Mouse (Mus musculus) lung, embryonic 15.5 days (tissue): ENCODE measurements around the gene Dock9. TPM values are rescaled to one million over a fixed set of nuclear protein-coding genes. Genes with fewer than 3 reads are reported as not detected.
"Not testable (repeated sequence)": the region's sequence is repeated elsewhere in the genome, so short reads cannot be mapped to it uniquely, and the experiment has no call there.

Experiments
- ATAC-seq: fragments of 200-750 bp; cut with Nextera tagmentation; 2 replicates; pipeline ENCODE4 v1.8.0; 2017; ENCODE audit warnings: moderate number of reproducible peaks, borderline replicate concordance; ENCODE audit not compliant: low FRiP score, low TSS enrichment; ENCODE audit errors: extremely low read depth
- H3K27ac ChIP-seq: fragments of 300-500 bp; sonication (generic); 2 replicates; pipeline ENCODE4 v1.5.1; 2015; ENCODE audit warnings: moderate library complexity, mild to moderate bottlenecking, inconsistent platforms
- H3K27me3 ChIP-seq: fragments of 300-500 bp; sonication (generic); 2 replicates; pipeline ENCODE4 v1.6.1; 2015; ENCODE audit warnings: inconsistent platforms
- H3K36me3 ChIP-seq: fragments of 300-500 bp; sonication (generic); 2 replicates; pipeline ENCODE4 v1.6.1; 2015; ENCODE audit warnings: inconsistent platforms
- H3K4me1 ChIP-seq: fragments of 300-500 bp; sonication (generic); 2 replicates; pipeline ENCODE4 v1.6.1; 2015; ENCODE audit warnings: inconsistent platforms
- H3K4me2 ChIP-seq: fragments of 300-500 bp; sonication (generic); 2 replicates; pipeline ENCODE4 v1.6.1; 2015; ENCODE audit warnings: inconsistent platforms, mild to moderate bottlenecking, moderate library complexity
- H3K4me3 ChIP-seq: fragments of 300-500 bp; sonication (generic); 2 replicates; pipeline ENCODE4 v1.5.1; 2015; ENCODE audit warnings: mild to moderate bottlenecking, inconsistent platforms
- H3K9ac ChIP-seq: fragments of 300-500 bp; sonication (generic); 2 replicates; pipeline ENCODE4 v1.6.1; 2015; ENCODE audit warnings: inconsistent platforms
- H3K9me3 ChIP-seq: fragments of 300-500 bp; sonication (generic); 2 replicates; pipeline ENCODE4 v1.6.1; 2016; ENCODE audit warnings: inconsistent platforms
- WGBS: fragments of 180-500 bp; shearing (Covaris S2); methylation state at CpG from one replicate; pipeline ENCODE4 v1.1.7; 2015; 5-methylcytosine and 5-hydroxymethylcytosine counted together
- polyA plus RNA-seq: library from polyadenylated mRNA; unstranded; fragments of >200 nt; fragmentation: Nextera tagmentation; extraction: Ambion mirVana; gene quantifications from 2 replicates; pipeline ENCODE4 v1.2.1, GENCODE M21; 2015

Dock9 gene
- polyA plus RNA-seq, 1 experiment from 2014 or later = 11.0 TPM

DNA sequence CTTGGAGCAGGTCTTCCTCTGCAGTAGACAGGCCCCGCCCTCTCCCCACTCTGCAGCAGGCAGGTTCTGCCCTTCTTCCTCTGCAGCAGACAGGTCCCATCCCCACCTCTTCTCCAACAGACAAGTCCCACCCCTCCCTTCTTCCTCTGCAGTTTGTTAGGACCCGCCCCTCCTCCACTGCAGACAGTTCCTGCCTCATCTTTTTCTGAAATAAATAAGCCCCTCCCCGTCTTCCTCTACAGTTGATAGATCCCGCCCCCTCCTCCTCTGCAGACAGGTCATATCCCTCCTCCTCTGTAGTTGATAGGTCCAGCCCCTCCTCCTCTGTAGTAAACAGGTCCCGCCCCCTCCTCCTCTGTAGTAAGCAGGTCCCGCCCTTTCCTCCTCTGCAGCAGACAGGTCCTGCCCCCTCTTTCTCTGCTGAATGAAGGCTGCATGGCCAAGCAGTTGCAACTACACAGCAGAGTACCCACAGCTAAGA is 65.9 kb downstream of the Dock9 start:
- Histone ChIP-seq H3K27me3 (no peaks in the 10 kb centered on the region), H3K9ac (no peak overlapping the region), H3K4me2 (no peak overlapping the region), H3K9me3 (no peaks in the 10 kb centered on the region), H3K4me1 (peaks cover 11% of the 10 kb centered on the region; the same call in 1 of the 2 replicates), H3K27ac (0 out of 2 replicates have a peak overlapping the region, but pooled peaks have one; percentile 29), H3K36me3 (no peaks in the 10 kb centered on the region), H3K4me3 (no peak overlapping the region)
- 42% methylated on average over 6 of the region's 6 CpGs for WGBS
- peak; percentile 83 for ATAC-seq

DNA sequence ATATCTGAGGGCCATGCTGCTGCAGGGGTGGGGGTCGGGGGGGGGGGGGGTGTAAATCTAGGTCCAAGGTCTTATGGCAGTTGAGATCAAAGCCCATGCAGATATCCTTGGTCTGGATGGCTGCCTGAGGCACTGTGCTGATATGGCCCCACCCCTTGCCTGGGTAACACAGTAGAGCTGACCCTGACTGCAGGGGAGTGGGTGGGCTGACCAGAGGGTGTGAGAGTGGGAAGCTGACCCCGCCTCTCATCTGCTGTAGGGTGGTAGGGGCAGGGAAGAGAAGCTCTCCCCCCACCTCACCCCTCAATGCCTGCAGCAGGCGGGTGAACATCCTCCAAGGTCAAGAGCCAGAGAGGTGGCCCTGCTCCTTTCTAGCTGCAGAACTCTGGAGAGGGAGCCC is 66.7 kb downstream of the Dock9 start:
- no peaks in the 10 kb centered on the region for H3K36me3 ChIP-seq
- no peak overlapping the region for H3K4me2 ChIP-seq
- H3K27ac ChIP-seq = no peak overlapping the region; the same call in 1 of the 2 replicates
- no peak for ATAC-seq
- peaks cover 11% of the 10 kb centered on the region; the same call in 1 of the 2 replicates for H3K4me1 ChIP-seq
- no peak overlapping the region for H3K9ac ChIP-seq
- 71% methylated on average over 3 of the region's 3 CpGs for WGBS
- H3K27me3 ChIP-seq = no peaks in the 10 kb centered on the region
- no peak overlapping the region for H3K4me3 ChIP-seq
- no peaks in the 10 kb centered on the region for H3K9me3 ChIP-seq

DNA sequence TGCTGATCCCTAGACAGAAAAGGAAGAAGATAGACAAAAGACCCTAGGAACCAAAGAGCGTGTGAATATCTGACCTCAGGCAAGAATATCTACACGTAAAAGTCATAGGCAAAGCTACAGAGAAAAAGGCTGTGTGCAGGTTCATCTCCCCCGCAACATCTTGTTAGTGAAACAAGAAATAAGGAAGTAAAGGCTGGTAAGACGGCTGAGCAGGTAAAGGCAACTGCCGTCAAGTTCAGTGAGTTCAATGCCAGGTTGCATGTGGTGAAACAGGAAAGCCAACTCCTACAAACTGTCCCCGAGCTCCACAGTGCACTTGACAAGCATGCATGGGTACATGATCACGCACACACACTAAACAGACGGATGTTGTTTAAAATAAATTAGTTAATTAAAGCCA is 69.6 kb downstream of the Dock9 start:
- Histone ChIP-seq H3K9ac (no peak overlapping the region), H3K9me3 (no peaks in the 10 kb centered on the region), H3K4me1 (peaks cover 7% of the 10 kb centered on the region), H3K36me3 (no peaks in the 10 kb centered on the region), H3K27me3 (no peaks in the 10 kb centered on the region), H3K4me3 (no peak overlapping the region), H3K4me2 (no peak overlapping the region), H3K27ac (no peak overlapping the region)
- WGBS = 70% methylated on average over 8 of the region's 8 CpGs
- ATAC-seq = no peak

DNA sequence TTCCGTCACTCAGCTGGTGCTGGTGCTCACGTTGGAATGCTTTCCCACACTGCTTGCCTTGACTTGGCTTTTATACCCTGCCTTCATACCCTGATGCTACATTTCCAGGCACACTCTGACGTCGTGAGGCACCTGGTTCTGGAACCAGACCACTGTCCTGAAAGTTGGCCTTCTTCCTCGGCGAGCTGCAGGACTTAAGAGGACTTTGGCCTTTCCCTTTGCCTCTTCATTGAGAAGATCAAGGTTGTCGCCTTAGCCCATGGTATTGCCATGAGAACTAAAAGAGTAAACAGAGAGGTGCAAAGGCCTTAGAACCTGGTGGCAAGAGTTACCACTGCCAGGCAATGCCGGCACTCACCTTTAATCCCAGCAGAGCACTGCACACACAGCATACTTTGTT is 73.1 kb downstream of the Dock9 start:
- H3K36me3 ChIP-seq = no peaks in the 10 kb centered on the region
- WGBS = 83% methylated on average over 8 of the region's 8 CpGs
- ATAC-seq = no peak
- H3K27me3 ChIP-seq = no peaks in the 10 kb centered on the region
- H3K9ac ChIP-seq = no peak overlapping the region
- no peak overlapping the region for H3K4me2 ChIP-seq
- peaks cover 20% of the 10 kb centered on the region for H3K4me1 ChIP-seq
- no peak overlapping the region for H3K27ac ChIP-seq
- no peak overlapping the region for H3K4me3 ChIP-seq
- H3K9me3 ChIP-seq = no peaks in the 10 kb centered on the region

DNA sequence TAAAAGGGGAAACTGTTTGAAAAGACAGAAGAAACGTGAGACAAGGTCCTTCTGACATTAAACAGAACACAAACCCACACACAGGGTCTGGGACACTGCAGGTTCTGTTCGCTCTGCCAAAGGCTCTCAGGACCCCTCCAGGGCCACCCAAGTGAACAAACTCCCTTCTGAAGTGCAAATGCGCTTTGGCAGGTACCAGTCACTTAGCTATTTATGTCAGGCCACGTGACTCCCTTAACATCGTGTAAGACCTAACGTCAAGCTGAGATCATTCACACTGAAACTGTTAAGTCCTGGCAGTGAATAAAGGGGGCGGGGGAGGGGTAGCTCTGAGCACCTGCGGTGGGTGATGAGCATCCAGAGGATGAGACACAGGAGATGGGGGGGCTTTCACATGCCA is 74.9 kb downstream of the Dock9 start:
- H3K9ac ChIP-seq = no peak overlapping the region
- H3K27me3 ChIP-seq = no peaks in the 10 kb centered on the region
- no peaks in the 10 kb centered on the region for H3K9me3 ChIP-seq
- H3K27ac ChIP-seq = no peak overlapping the region
- WGBS = 29% methylated on average over 8 of the region's 8 CpGs
- H3K36me3 ChIP-seq = no peaks in the 10 kb centered on the region
- 0 out of 2 replicates have a peak, but pooled peaks have one; percentile 24 for ATAC-seq
- H3K4me1 ChIP-seq = peaks cover 25% of the 10 kb centered on the region
- H3K4me2 ChIP-seq = no peak overlapping the region
- H3K4me3 ChIP-seq = no peak overlapping the region

DNA sequence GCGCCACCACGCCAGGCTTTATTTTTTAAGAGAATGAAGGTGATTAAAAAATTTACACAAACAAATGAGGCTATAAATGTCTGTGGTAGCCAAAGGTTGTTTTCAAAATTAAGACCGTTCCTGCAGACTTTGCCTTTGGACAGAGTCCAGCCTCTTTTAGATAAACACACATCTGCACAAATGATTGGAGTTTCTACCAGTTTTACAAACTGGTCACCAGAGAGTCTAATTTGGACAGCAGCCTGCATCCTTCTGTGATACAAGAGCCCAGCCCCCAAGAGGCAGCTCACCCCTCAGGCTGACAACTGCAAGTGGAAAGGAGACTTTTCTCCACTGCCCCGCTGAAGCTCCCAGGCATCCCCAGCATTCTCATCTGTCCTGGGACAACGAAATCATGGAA is 76.2 kb downstream of the Dock9 start:
- WGBS = 59% methylated on average over 5 of the region's 5 CpGs
- Histone ChIP-seq H3K4me1 (peaks cover 25% of the 10 kb centered on the region), H3K4me2 (no peak overlapping the region), H3K9ac (no peak overlapping the region), H3K4me3 (no peak overlapping the region), H3K27me3 (no peaks in the 10 kb centered on the region), H3K9me3 (no peaks in the 10 kb centered on the region), H3K36me3 (no peaks in the 10 kb centered on the region), H3K27ac (no peak overlapping the region)
- ATAC-seq = no peak

DNA sequence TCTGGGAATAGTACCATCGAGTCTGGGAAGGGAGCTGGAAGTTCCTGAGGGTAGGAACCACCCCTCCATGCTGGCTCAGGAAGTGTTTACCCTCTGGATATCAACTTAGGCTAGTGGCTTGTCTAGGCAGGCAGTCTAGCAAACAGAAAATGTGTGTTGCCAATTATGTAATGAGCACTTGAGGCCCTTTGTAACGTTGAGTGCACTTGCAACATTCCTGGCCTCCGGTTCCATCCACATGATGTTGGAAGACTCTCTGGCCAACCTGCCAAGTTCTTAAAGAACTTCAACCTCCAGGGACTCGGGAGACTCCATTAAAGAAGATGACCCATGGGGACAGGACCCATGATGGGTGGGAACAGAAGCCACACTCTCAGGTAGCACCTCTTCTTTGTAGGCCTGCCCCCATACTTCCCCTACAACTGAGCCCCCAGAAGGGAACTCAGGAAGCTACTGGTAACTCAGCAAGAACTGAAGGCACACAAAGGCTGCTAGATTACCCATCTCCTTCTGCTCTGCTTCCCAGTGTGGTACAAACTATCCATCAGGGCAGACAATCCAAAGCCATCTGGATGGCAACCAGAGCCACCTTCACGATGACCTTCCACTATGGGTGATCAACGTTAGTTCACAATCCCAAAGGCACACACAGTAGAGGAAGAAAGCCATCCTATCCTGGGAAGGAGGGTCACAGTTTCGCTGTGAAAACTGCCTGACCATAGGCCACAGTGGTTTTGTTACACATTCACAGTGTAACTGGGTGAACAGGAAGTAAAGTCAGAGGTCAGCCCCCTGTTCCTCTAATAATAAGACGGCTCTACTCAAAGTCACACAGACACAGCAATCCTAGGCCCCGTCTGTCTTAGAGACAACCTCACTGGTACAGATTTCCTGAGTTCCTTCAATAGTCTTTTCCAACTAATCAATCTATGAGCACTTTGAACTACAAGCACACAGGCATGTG is 77.7 kb downstream of the Dock9 start:
- 59% methylated on average over 9 of the region's 9 CpGs for WGBS
- 0 out of 2 replicates have a peak, but pooled peaks have one; percentile 37 for ATAC-seq
- Histone ChIP-seq H3K4me2 (no peak overlapping the region), H3K4me3 (no peak overlapping the region), H3K36me3 (no peaks in the 10 kb centered on the region), H3K9me3 (no peaks in the 10 kb centered on the region), H3K4me1 (peaks cover 25% of the 10 kb centered on the region), H3K27ac (no peak overlapping the region), H3K27me3 (no peaks in the 10 kb centered on the region), H3K9ac (no peak overlapping the region)

DNA sequence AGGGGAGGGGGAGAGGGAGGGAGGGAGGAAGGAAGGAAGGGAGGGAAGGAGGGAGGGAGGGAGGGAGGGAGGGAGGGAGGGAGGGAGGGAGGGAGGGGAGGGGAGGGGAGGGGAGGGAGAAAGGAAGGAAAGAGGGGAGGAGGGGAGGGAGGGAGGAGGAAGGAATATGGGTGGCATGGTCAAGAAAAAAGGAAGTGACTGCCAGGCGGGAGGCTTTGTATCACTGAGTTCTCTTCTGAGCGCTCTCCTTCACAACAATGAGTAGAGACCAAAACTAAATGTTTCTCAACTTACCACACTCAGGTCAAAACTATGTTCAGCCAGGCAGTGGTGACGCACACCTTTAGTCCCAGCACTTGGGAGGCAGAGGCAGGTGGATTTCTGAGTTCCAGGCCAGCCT is 82.8 kb downstream of the Dock9 start:
- ATAC-seq, H3K27me3 ChIP-seq, H3K36me3 ChIP-seq, H3K9ac ChIP-seq, H3K4me3 ChIP-seq, H3K9me3 ChIP-seq, H3K4me2 ChIP-seq, H3K27ac ChIP-seq: not testable (repeated sequence)
- H3K4me1 ChIP-seq = peaks cover 36% of the 10 kb centered on the region
- 90% methylated on average over 3 of the region's 3 CpGs for WGBS

DNA sequence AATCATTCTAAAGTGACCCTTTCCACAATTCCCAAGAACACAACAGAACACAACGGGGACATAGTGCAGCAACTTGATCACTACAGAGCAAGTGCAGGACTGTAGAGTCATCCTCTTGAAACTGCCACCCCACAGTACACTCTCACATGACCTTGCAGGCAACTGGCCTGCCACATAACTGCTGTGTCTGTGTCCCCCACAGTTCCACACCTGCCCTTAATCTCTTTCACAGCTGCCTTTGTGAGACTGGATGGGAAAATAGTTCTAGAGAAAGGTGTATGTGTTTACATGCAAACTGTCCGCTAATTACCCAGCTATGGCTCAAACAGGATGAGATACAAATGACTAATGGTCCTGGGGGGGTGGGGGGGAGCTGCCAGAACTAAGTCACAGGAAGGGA is 83.4 kb downstream of the Dock9 start:
- 60% methylated on average over 2 of the region's 2 CpGs for WGBS

DNA sequence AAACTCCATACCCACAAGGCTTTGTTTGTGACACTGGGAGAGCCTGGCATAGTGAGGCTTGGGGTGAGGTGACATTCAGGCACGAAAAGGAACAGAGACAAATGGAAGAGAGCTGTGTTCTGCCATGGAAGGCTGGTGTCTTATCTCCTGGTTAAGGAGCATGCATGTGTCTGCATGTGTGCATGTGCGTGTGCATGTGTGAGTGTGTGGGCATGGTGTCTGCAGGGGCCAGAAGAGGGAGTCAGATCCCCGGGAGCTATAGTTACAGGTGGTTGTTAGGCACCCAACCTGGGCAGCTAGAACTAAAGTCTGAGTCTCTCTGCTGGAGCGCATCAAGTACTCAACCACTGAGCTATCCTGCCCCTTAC is 83.8 kb downstream of the Dock9 start:
- Histone ChIP-seq H3K4me2 (no peak overlapping the region), H3K27me3 (no peaks in the 10 kb centered on the region), H3K4me3 (no peak overlapping the region), H3K9me3 (no peaks in the 10 kb centered on the region), H3K27ac (peak overlapping the region; percentile 73), H3K9ac (no peak overlapping the region), H3K36me3 (no peaks in the 10 kb centered on the region), H3K4me1 (peaks cover 31% of the 10 kb centered on the region)
- 54% methylated on average over 4 of the region's 4 CpGs for WGBS
- no peak for ATAC-seq

More for the DNA sequence above, 83.4 kb downstream of the Dock9 start:
- Histone ChIP-seq H3K4me2 (no peak overlapping the region), H3K27me3 (no peaks in the 10 kb centered on the region), H3K27ac (peak overlapping the region; percentile 73), H3K4me3 (no peak overlapping the region), H3K4me1 (peaks cover 33% of the 10 kb centered on the region), H3K9me3 (no peaks in the 10 kb centered on the region), H3K36me3 (no peaks in the 10 kb centered on the region), H3K9ac (no peak overlapping the region)
- ATAC-seq = no peak

DNA sequence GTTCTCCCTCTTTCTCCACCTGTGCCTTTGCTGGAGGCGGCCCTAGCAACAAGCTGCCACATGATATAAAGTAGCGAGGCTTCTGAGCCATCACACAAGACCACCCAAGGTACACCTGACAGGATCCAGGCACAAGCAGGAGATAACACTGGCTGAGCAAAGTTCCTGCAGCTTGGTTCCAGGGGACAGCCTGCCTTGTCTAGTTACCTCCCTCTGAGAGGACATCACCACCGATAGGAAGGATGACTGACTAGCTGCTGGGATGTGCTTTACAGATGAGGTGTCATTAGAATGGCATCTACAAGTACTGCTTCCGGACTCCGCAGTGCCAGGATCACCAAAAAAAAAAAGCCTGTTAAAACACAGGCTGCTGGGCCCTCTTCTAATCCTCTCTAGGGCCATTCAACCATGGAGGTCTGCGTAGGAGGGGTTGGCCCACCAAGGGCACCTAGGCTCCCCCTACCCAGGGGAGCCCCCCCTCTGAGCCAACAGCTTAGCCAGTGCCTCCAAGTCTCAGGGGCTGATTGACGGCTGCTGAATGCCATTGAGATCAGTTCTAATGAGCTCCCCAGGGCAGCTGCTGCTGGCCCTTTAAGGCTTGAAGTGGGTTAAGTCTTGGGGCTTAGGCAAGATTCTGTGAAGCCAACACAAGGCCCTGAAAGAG is 84.3 kb downstream of the Dock9 start:
- Histone ChIP-seq H3K9me3 (no peaks in the 10 kb centered on the region), H3K9ac (no peak overlapping the region), H3K4me3 (no peak overlapping the region), H3K4me1 (peaks cover 31% of the 10 kb centered on the region), H3K4me2 (no peak overlapping the region), H3K27me3 (no peaks in the 10 kb centered on the region), H3K27ac (peak overlapping the region; percentile 73), H3K36me3 (no peaks in the 10 kb centered on the region)
- ATAC-seq = peak; percentile 56; the same call in 1 of the 2 replicates
- WGBS = 22% methylated on average over 7 of the region's 7 CpGs
